Mouse (Mus musculus) ES-Bruce4 (cell line): ENCODE measurements around the gene Lpin3. TPM values are rescaled to one million over a fixed set of nuclear protein-coding genes. Genes with fewer than 3 reads are reported as not detected.

Source experiments
- H3K27ac ChIP-seq: 2 replicates; pipeline ENCODE4 v1.5.1; 2012; ENCODE audit warnings: low read length, inconsistent platforms; ENCODE audit not compliant: insufficient read depth
- H3K27me3 ChIP-seq: 2 replicates; pipeline ENCODE4 v1.6.1; 2012; ENCODE audit warnings: mild to moderate bottlenecking, low read length, inconsistent platforms; ENCODE audit not compliant: control insufficient read depth, poor library complexity, insufficient read depth, severe bottlenecking
- H3K36me3 ChIP-seq: 2 replicates; pipeline ENCODE4 v1.6.1; 2012; ENCODE audit warnings: inconsistent platforms, mild to moderate bottlenecking, low read length, moderate library complexity; ENCODE audit not compliant: control insufficient read depth, poor library complexity, insufficient read depth, severe bottlenecking
- H3K4me1 ChIP-seq: one replicate; pipeline ENCODE4 v1.8.1; 2011; ENCODE audit warnings: low read length; ENCODE audit not compliant: control insufficient read depth, insufficient read depth
- H3K4me3 ChIP-seq: 2 replicates; pipeline ENCODE4 v1.5.1; 2011; ENCODE audit warnings: low read depth, mild to moderate bottlenecking, low read length
- H3K9ac ChIP-seq: 2 replicates; pipeline ENCODE4 v1.6.1; 2012; ENCODE audit warnings: low read depth, mild to moderate bottlenecking, inconsistent platforms; ENCODE audit not compliant: poor library complexity, severe bottlenecking
- H3K9me3 ChIP-seq: replicated peaks from 2 replicates; pipeline ENCODE4 v1.6.1; 2012; ENCODE audit warnings: mild to moderate bottlenecking, low read length, inconsistent platforms; ENCODE audit not compliant: control insufficient read depth, poor library complexity, insufficient read depth, severe bottlenecking
- CTCF ChIP-seq: IDR thresholded peaks from one replicate; pipeline ENCODE4 v1.8.1; 2011; ENCODE audit warnings: low read depth, low read length
- EP300 ChIP-seq: IDR thresholded peaks from 2 replicates; pipeline ENCODE4 v1.6.1; 2011; ENCODE audit warnings: low read depth, low read length; ENCODE audit not compliant: insufficient read depth
- POLR2A ChIP-seq: IDR thresholded peaks from one replicate; pipeline ENCODE4 v1.8.1; 2011; ENCODE audit warnings: low read length; ENCODE audit not compliant: insufficient read depth
- polyA plus RNA-seq: library from polyadenylated mRNA; stranded (reverse); fragments of >200 nt; gene quantifications from 2 replicates; pipeline ENCODE4 v1.2.4, GENCODE M21; 2011; ENCODE audit warnings: low read depth; ENCODE audit not compliant: missing spikeins, insufficient read depth, insufficient read length

The Lpin3 gene
- 5.6 and 7.0 TPM in 2 replicates for polyA plus RNA-seq

GRCm38 (mm10) chr2:160880453-160881195 lies at the start of gene Lpin3:
Gene Lpin3 (plus strand): TSS chr2:160880670.
- Histone ChIP-seq H3K4me3 (no peak within 1 kb of the TSS), H3K27me3 (no peaks in the 10 kb centered on the region), H3K9me3 (peaks cover 4% of the 10 kb centered on the region; the same call in 1 of the 2 replicates), H3K36me3 (no peaks in the 10 kb centered on the region), H3K9ac (no peak within 1 kb of the TSS), H3K4me1 (no peaks in the 10 kb centered on the region), H3K27ac (no peak within 1 kb of the TSS)
- TF ChIP-seq CTCF (no peak), POLR2A (no peak)

- Histone ChIP-seq H3K4me3 (no peak overlapping the region), H3K9ac (no peak overlapping the region), H3K4me1 (no peaks in the 10 kb centered on the region), H3K27ac (no peak overlapping the region), H3K27me3 (no peaks in the 10 kb centered on the region; the same call in 1 of the 2 replicates), H3K36me3 (no peaks in the 10 kb centered on the region), H3K9me3 (no peaks in the 10 kb centered on the region)
- TF ChIP-seq CTCF (no peak), POLR2A (no peak), EP300 (no peak)
These were observed 39.6 kb upstream of the Lpin3 start for GRCm38 (mm10) chr2:160840838-160841237.

GRCm38 (mm10) chr2:160847664-160848063 lies 32.8 kb upstream of the Lpin3 start:
- TF ChIP-seq EP300 (no peak), CTCF (no peak), POLR2A (no peak)
- Histone ChIP-seq H3K9ac (no peak overlapping the region), H3K9me3 (no peaks in the 10 kb centered on the region), H3K27ac (no peak overlapping the region), H3K4me3 (no peak overlapping the region), H3K36me3 (no peaks in the 10 kb centered on the region), H3K27me3 (no peaks in the 10 kb centered on the region), H3K4me1 (no peaks in the 10 kb centered on the region)

- Histone ChIP-seq H3K9ac (no peak overlapping the region), H3K9me3 (no peaks in the 10 kb centered on the region), H3K4me3 (no peak overlapping the region), H3K36me3 (no peaks in the 10 kb centered on the region), H3K4me1 (no peaks in the 10 kb centered on the region), H3K27ac (no peak overlapping the region), H3K27me3 (no peaks in the 10 kb centered on the region)
- TF ChIP-seq POLR2A (no peak), EP300 (no peak), CTCF (no peak)
These were observed 32.3 kb upstream of the Lpin3 start for GRCm38 (mm10) chr2:160848186-160848585.

- H3K9ac ChIP-seq, result no peak overlapping the region
- no peak for TF ChIP-seq POLR2A
- no peak for TF ChIP-seq CTCF
- TF ChIP-seq EP300, result no peak
- no peak overlapping the region for H3K4me3 ChIP-seq
- no peaks in the 10 kb centered on the region for H3K9me3 ChIP-seq
- no peak overlapping the region for H3K27ac ChIP-seq
- no peaks in the 10 kb centered on the region for H3K4me1 ChIP-seq
- no peaks in the 10 kb centered on the region for H3K27me3 ChIP-seq
- H3K36me3 ChIP-seq, result no peaks in the 10 kb centered on the region
These were observed 30.7 kb upstream of the Lpin3 start for GRCm38 (mm10) chr2:160849617-160850240.

- Histone ChIP-seq H3K9ac (no peak overlapping the region), H3K4me3 (no peak overlapping the region), H3K27me3 (no peaks in the 10 kb centered on the region), H3K27ac (no peak overlapping the region), H3K36me3 (no peaks in the 10 kb centered on the region), H3K9me3 (no peaks in the 10 kb centered on the region), H3K4me1 (no peaks in the 10 kb centered on the region)
- TF ChIP-seq CTCF (no peak), POLR2A (no peak), EP300 (no peak)
These were observed 30.1 kb upstream of the Lpin3 start for GRCm38 (mm10) chr2:160850360-160850759.
